Mouse (Mus musculus) CD8-positive naive resting alpha-beta T cell, adult 57 days (primary cell): ENCODE measurements around the gene Myzap. TPM values are rescaled to one million over a fixed set of nuclear protein-coding genes. Genes with fewer than 3 reads are reported as not detected.

Experiments
- total RNA-seq: library from RNA; stranded (reverse); gene quantifications from one replicate; pipeline ENCODE4 v1.2.4, GENCODE M21; 2023

Myzap gene
- total RNA-seq: 0.80 TPM

DNA sequence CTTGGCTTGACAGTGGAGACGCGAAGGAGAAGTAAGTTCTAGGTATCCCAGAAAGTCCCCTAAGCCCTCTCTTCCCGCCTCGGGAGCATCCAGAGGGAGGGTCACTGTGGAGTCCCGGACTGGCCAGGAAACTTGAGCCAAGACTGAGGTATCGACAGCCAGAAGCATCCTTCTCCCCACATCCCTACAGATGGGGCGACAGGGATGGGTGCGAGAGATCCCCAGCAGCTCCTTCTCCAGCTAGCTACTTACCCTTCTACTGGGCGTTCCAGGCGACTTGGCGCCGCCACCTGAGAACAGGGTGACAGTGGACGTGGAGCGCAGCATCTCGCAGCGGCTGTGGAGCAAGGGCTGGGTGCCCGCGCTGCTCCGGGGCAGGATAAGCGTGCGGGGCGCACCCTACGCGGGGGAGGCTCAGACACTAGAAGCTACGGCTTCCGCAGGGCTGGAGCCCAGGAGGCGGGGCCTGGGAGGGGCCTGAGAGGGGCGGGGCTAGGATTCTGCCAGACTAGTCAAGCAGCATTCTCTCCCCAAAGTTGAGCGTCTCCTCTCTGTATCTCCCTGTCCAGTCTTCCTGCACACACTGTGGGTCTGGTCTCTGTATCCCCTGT is at the start of gene Myzap:
Gene Myzap, minus strand, starts transcription at position 423 of the 611 bp plus-strand sequence.

DNA sequence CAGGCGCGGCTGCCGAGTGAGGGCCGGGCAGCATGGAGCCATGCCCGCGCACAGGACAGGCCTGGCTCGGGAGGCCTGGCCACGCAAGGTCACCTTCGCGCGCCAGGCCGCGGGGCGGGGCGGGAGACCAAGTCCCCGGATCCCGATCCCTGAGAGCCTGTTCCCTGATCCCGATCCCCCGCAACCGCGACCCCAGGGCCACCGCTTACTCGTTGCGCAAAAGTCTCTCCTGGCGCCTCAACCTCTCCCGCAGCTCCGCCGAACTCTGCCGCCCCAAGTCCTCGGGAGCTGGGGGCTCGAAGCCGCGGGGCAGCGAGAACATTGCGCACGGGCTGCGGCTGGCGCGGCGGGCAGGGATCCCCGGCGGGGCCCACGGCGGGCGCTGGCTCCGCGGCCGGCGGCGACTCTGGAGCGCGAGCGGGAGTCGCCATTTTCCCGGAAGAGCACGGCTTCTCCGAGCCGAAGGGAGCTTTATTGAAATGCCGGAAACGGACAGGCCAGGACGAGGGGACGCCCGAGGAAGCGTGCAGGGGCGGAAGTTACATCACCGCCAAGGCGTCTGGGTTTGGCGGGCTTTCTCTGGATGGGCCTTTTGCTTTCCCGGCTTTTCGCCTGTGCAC is 106.6 kb downstream of the Myzap start, which contains the start of gene Polr2m:
Gene Polr2m, minus strand, starts transcription at position 461 of the 620 bp plus-strand sequence.

Other genes starting within 250 kb of the Myzap start
- 122 TPM for gene Polr2m, start 106.4 kb downstream of the Myzap start, total RNA-seq
- 0.15 TPM for gene Cgnl1, start 179.2 kb upstream of the Myzap start, total RNA-seq